Mouse (Mus musculus) stomach, embryonic 14.5 days (tissue): ENCODE data around the gene Map1a. TPM values are rescaled to one million over a fixed set of nuclear protein-coding genes. Genes with fewer than 3 reads are reported as not detected.

Source experiments
- ATAC-seq: fragments of 200-750 bp; cut with Nextera tagmentation; 2 replicates; pipeline ENCODE4 v1.8.0; 2017; ENCODE audit warnings: low read depth, moderate TSS enrichment; ENCODE audit not compliant: insufficient number of reproducible peaks, insufficient read depth, low FRiP score
- H3K27ac ChIP-seq: fragments of 300-500 bp; sonication (generic); 2 replicates; pipeline ENCODE4 v1.5.1; 2014; ENCODE audit warnings: mild to moderate bottlenecking, low read length, moderate library complexity, mixed read lengths
- H3K27me3 ChIP-seq: fragments of 300-500 bp; sonication (generic); 2 replicates; pipeline ENCODE4 v1.6.1; 2014; ENCODE audit warnings: low read length, control low read depth, mixed read lengths; ENCODE audit not compliant: control insufficient read depth, insufficient read depth
- H3K36me3 ChIP-seq: fragments of 300-500 bp; sonication (generic); 2 replicates; pipeline ENCODE4 v1.6.1; 2014; ENCODE audit warnings: mild to moderate bottlenecking, control low read depth, low read length, moderate library complexity, mixed read lengths; ENCODE audit not compliant: control insufficient read depth, insufficient read depth
- H3K4me1 ChIP-seq: fragments of 300-500 bp; sonication (generic); 2 replicates; pipeline ENCODE4 v1.6.1; 2014; ENCODE audit warnings: low read length, control low read depth, mixed read lengths; ENCODE audit not compliant: control insufficient read depth, insufficient read depth
- H3K4me2 ChIP-seq: fragments of 300-500 bp; sonication (generic); replicated peaks from 2 replicates; pipeline ENCODE4 v1.6.1; 2014; ENCODE audit warnings: low read depth, low read length, control low read depth
- H3K4me3 ChIP-seq: fragments of 300-500 bp; sonication (generic); 2 replicates; pipeline ENCODE4 v1.5.1; 2014; ENCODE audit warnings: low read depth, low read length, control low read depth
- H3K9ac ChIP-seq: fragments of 300-500 bp; sonication (generic); replicated peaks from 2 replicates; pipeline ENCODE4 v1.6.1; 2014; ENCODE audit warnings: low read depth, mild to moderate bottlenecking, control low read depth, low read length, moderate library complexity, mixed read lengths
- H3K9me3 ChIP-seq: fragments of 300-500 bp; sonication (generic); 2 replicates; pipeline ENCODE4 v1.6.1; 2016; ENCODE audit warnings: low read depth, low read length, control low read depth; ENCODE audit not compliant: control insufficient read depth
- WGBS: fragments of 180-500 bp; shearing (Covaris S2); extraction: QIAGEN DNeasy Blood & Tissue Kit; methylation state at CpG from one replicate; pipeline ENCODE4 v1.1.7; 2014; 5-methylcytosine and 5-hydroxymethylcytosine counted together
- polyA plus RNA-seq: library from polyadenylated mRNA; unstranded; fragments of >200 nt; fragmentation: Nextera tagmentation; extraction: Ambion mirVana; gene quantifications from 2 replicates; pipeline ENCODE4 v1.2.1, GENCODE M21; 2014

Gene Map1a
- polyA plus RNA-seq, 1 experiment from 2014 or later, result 16.1 TPM

DNA sequence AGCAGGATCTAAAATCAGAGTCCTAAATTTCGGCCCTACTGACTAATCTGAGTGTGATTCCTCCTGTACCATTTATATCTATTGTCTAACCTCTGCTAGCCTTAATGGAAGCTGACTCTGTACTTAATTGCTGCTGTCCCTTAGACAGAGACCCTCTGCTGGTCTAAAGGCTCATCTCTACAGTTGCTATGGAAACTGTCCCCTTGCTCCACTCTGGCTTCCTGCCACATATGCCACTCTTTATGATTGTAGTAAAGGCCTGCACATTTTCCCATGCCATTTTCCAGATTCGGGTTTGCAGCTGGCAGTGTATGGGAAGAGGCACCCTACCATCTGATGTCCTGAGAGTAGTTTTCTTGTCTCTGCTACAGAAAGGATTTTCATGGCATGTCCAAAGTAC lies 1.6 kb upstream of the Map1a start:
- Histone ChIP-seq H3K4me2 (no peak overlapping the region), H3K4me3 (no peak overlapping the region), H3K9me3 (no peaks in the 10 kb centered on the region), H3K4me1 (peaks cover 2% of the 10 kb centered on the region; the same call in 1 of the 2 replicates), H3K9ac (no peak overlapping the region), H3K27me3 (0 out of 2 replicates have a peak, but pooled peaks cover 2% of the 10 kb centered on the region), H3K27ac (no peak overlapping the region), H3K36me3 (no peaks in the 10 kb centered on the region)
- WGBS, result 68% methylated on average over 2 of the region's 2 CpGs
- no peak for ATAC-seq

DNA sequence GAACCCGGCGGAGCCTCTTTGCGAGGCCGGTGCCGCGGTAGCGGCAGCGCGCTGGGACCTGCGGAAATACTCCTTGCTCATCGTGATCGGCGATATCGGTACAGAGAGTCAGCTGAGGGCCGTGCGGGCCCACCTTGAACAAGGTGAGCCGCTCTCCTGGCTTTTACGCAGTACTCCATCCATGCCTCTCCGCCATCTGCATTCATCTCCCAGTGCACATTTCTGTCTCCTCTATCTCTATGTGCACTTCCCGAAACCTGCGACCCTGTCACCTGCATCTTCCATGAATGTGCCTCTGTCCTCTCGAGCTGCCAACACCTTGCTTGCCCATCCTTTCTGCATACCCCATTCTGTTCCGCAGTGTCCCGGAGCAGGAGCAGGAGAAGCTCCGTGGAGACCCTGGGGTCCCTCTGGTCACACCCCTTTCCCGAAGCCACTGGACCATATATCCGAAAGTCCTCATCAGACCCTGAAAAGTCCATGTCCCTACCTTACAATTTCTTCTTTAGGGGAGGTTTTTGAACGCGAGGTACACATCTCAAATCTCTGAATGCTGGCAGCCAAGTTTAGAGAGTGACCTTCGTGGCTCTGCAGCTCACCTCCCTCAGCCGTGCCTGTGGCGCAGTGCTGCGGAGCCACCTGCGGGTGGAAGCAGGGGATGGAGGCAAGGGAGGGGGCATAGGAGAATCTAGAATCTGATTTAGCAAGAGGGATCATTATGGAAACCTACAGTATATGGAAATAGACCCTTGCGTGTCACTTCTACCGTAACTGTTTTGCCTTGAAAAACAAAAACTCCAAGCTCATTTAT lies 535 bp downstream of the Map1a start:
- Histone ChIP-seq H3K9me3 (no peaks in the 10 kb centered on the region), H3K4me3 (peak overlapping the region; percentile 48), H3K4me2 (peak overlapping the region; percentile 72), H3K4me1 (peaks cover 15% of the 10 kb centered on the region; the same call in 1 of the 2 replicates), H3K27ac (no peak overlapping the region), H3K9ac (no peak overlapping the region; the same call in 1 of the 2 replicates), H3K27me3 (0 out of 2 replicates have a peak, but pooled peaks cover 2% of the 10 kb centered on the region), H3K36me3 (no peaks in the 10 kb centered on the region)
- peak; percentile 7; the same call in 1 of the 2 replicates for ATAC-seq
- WGBS, result 5% methylated on average over 36 of the region's 36 CpGs

DNA sequence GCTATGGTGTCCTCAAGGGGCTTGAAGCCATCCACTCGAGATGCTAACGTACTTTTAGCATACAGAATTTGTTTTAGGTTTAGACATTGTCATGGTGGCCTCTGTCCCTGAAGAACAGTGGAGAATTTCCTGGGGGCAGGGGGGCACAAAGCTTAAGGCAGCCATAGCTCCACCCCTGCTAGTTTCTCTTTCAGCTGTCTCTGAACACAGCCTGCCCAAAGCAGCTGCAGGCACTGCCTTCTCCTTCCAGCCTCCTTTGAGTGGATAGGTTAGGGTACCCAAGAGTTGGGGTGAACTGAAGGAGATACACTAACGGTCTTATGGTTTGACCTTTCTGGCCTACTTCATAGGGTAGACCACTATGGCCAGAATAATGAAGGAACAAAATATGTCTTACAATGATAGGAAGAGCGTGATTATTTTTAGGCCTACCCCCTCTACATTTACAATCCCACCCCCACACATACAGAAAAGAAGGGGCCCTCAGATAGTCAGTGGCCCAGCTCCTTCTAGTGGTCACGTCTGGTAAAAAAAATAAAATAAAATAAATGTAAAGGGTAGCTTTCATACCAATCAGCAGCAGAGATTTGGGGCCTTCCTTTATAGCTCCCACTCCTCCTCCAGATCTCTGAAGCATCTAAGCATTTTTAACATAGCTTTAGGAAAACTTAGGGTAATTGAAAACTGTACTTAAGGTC lies 3.1 kb downstream of the Map1a start:
- Histone ChIP-seq H3K4me3 (no peak overlapping the region), H3K4me2 (no peak overlapping the region), H3K27ac (no peak overlapping the region), H3K9ac (no peak overlapping the region), H3K4me1 (peaks cover 30% of the 10 kb centered on the region), H3K36me3 (no peaks in the 10 kb centered on the region), H3K27me3 (0 out of 2 replicates have a peak, but pooled peaks cover 2% of the 10 kb centered on the region), H3K9me3 (no peaks in the 10 kb centered on the region)
- ATAC-seq, result no peak
- 69% methylated on average over 5 of the region's 5 CpGs for WGBS

DNA sequence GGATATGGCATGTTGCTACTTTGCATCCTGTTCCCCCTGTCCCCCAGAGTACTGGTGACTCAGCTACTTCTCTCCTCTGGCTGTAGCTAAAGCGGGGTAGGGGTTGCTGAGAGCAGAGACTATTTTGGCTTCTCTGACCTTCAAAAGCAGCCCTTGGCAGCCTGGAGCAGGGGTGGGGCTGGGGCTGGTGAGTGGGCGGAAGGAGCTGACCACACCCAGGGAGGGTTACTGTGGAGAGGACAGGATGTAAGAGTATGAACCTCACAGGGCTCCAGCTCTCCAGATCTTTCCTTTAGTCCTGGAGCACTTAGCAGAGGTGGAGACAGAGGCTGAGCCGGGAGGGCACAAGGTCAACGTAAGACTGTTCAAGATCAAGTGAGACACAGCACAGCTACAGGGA lies 4.8 kb downstream of the Map1a start:
- Histone ChIP-seq H3K4me3 (no peak overlapping the region), H3K9ac (no peak overlapping the region), H3K27ac (peak overlapping the region; percentile 53), H3K9me3 (no peaks in the 10 kb centered on the region), H3K36me3 (no peaks in the 10 kb centered on the region; the same call in 1 of the 2 replicates), H3K27me3 (0 out of 2 replicates have a peak, but pooled peaks cover 2% of the 10 kb centered on the region), H3K4me2 (peak overlapping the region; percentile 46), H3K4me1 (peaks cover 36% of the 10 kb centered on the region)
- ATAC-seq, result no peak
- WGBS, result 17% methylated on average over 4 of the region's 4 CpGs

DNA sequence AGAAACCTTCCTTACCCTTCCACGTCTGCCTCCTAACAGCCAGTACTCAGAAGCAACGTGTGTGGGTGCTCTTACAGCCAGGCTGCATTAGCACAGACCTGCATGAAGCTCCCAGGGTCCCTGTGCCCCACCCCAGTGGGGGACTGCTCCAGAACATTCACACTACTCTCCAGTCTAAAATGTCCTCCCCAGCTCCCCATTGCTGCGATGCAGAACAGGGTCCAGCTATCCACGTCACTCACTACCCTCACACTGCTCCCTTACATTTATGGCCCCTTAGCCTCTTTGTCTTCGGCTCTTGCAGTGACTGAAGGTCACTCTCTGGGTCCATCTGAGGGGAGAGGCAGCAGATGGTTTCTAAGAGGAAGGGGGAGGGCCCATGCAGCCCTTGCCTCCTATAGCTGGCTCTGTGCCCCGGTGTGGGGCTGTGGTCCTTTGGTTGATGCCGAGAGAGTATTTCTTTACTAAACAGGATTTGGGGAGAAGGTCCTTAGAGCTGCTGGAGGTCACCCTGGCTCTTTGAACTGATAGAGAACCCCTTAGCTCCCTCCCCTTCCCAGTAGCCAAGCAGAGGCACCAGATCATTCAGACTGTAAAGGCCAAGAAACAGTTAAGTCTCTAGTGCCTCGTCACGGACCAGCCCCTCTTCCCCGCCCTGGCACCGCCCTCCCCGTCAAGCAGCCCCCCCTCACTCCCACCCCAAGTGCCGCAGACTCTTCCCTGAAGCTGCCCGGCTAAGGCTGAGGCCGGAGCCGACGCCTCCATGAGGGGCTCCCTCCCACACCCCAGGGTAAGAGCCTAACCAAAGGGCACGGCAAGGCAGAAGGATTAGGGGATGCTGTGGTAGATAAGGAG lies 5.6 kb downstream of the Map1a start:
- Histone ChIP-seq H3K9me3 (no peaks in the 10 kb centered on the region), H3K9ac (peak overlapping the region; percentile 33), H3K27ac (peak overlapping the region; percentile 53), H3K4me2 (peak overlapping the region; percentile 46), H3K27me3 (no peaks in the 10 kb centered on the region), H3K4me3 (peak overlapping the region; percentile 51), H3K4me1 (peaks cover 34% of the 10 kb centered on the region), H3K36me3 (no peaks in the 10 kb centered on the region; the same call in 1 of the 2 replicates)
- 2% methylated on average over 18 of the region's 18 CpGs for WGBS
- peak; percentile 70 for ATAC-seq

DNA sequence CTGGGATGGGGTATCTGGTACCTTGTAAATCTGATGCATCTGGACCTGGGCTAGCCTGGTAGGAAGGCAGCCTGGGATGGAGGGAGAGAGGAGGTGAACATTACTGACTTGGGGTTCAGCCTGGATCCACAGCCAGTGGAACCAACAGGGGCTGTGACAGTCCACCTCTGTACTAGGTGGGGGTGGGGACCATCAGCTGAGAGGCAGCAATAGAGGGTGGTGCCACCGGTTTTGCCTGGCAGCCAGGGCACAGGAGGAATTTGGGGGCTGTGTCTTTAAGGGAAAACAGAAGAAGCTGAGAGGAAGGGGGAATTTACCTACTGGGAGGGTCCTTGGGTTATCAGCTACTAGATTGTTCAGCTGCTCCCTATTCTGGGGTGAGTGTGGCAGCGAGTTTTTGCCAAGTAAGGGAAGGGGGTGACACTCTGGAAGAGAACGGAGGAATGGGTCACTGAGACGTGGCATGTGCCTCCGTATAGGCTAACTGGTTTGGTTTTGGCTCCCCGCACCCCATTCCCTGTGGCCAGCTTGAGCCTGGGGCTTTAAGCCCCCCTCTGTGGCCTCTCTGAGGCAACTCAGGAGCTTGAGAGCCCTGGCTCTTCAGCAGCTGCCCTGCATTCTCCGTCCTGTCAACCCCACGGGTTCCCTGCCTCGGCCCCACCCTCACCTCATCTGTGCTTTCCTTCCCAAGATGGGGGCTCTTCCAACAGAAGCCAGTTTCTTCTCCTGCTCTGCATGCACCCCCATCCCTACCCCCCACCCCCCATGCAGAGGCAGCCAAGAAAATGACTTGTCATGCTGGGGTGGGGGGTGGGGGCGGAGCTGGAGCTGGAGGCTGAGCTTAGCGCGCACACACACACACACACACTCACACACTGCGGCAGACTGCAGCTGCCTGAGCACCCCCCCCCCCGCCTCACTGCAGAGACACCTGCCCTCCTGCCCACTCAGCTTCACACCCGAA lies 6.5 kb downstream of the Map1a start:
- Histone ChIP-seq H3K36me3 (no peaks in the 10 kb centered on the region; the same call in 1 of the 2 replicates), H3K4me2 (peak overlapping the region; percentile 46), H3K4me3 (peak overlapping the region; percentile 51), H3K4me1 (peaks cover 34% of the 10 kb centered on the region), H3K27ac (no peak overlapping the region; the same call in 1 of the 2 replicates), H3K9ac (peak overlapping the region; percentile 33), H3K27me3 (no peaks in the 10 kb centered on the region), H3K9me3 (no peaks in the 10 kb centered on the region)
- ATAC-seq, result peak; percentile 38
- 3% methylated on average over 15 of the region's 15 CpGs for WGBS

DNA sequence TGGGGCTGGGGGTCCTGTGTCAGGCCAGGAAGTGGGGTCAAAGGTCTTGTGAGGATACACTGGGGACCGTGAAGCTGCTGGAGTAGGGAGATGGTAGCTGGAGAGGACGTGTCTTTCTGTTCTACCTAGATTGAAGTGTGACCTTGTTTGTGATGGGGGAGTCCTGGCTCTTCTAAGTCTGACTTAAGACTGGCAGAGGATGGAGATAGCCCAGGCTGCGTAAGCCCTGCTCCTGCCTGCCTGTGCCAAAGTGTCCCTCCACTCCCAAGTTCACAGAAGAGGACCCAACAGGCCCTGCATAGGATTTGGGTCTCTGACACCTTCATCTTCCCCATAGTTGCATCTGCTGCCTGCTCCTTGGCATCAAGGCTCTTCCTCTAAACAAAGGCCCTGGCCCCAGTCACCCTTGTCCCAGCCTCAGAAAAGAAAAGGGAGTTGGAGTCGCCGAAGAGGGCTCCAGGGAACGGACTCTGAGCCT lies 7.4 kb downstream of the Map1a start:
- Histone ChIP-seq H3K9ac (no peak overlapping the region), H3K4me2 (peak overlapping the region; percentile 46), H3K4me3 (peak overlapping the region; percentile 51), H3K27ac (no peak overlapping the region), H3K27me3 (no peaks in the 10 kb centered on the region), H3K4me1 (peaks cover 34% of the 10 kb centered on the region), H3K36me3 (no peaks in the 10 kb centered on the region; the same call in 1 of the 2 replicates), H3K9me3 (no peaks in the 10 kb centered on the region)
- no peak for ATAC-seq
- WGBS, result 20% methylated on average over 6 of the region's 6 CpGs
